Mouse (Mus musculus): ENCODE data around the gene Slc30a9.

Slc30a9 gene

GRCm38 (mm10) chr5:67312522-67312851 is 5.7 kb downstream of the Slc30a9 start:
- DNase-seq (ENCODE audit: low read depth) = no peak

GRCm38 (mm10) chr5:67321656-67322268 is 15.0 kb downstream of the Slc30a9 start:
- DNase-seq (ENCODE audit: low read depth) = no peak

GRCm38 (mm10) chr5:67324032-67324431 is 17.3 kb downstream of the Slc30a9 start:
- DNase-seq (ENCODE audit: low read depth) = no peak

DNA sequence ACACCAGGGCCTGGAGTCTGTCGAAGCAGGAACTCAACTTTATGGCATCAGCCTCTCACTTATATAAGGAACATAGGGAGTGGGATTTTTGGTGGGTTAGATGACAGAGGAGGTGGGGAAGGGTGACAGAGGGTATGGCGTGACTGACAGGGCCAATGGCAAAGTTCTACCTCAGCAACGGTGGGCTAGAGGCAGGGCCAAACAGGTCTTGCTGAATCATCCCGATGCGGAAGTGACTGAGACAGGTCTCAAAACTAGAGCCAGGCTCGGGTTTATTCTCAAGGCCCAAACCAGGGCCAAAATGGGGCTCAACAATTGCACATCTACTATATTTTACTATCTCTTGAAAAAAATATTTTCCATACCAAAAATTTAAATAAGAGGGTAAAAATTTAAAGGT is 34.1 kb downstream of the Slc30a9 start:
- no peak for DNase-seq (ENCODE audit: low read depth)

DNA sequence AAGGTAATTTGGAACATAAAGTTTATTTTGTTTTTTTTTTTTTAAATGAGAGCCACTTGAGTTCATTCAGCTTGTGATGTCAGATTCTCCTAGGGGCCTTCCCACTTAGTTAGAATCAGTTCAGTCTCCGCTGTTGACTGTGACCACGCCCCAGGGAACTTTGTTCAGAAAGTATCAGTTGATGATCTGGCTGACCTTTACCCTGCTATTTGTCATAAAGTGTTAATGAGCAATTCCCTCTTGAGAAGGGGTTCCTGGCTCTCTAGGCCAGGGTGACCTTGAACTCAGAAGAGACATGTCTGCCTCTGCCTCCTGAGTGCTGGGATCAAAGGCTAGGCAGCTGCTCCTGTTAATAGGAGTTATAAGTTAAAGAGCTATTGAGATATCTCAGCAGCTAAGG is 40.3 kb downstream of the Slc30a9 start:
- no peak for DNase-seq (ENCODE audit: low read depth)

GRCm38 (mm10) chr5:67348949-67349348 is 42.2 kb downstream of the Slc30a9 start:
- no peak for DNase-seq (ENCODE audit: low read depth)

DNA sequence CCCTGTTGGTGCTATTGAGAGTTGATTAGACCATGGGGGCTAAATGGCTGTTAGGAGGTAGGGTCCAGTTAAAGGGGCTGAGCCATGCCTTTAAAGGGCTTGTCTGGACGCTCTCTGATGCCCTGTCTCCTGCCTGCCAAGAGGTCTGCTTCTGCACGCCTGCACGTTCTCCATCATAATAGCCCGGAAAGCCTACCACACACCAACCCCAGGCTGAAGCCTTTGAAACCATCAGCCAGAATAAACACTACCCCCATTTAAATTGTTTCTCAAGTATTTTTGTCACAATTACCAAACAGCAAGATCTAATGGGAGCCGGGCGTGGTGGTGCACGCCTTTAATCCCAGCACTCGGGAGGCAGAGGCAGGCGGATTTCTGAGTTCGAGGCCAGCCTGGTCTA is 55.6 kb downstream of the Slc30a9 start:
- DNase-seq (ENCODE audit: low read depth) = no peak

GRCm38 (mm10) chr5:67362931-67363330 is 56.2 kb downstream of the Slc30a9 start:
- no peak for DNase-seq (ENCODE audit: low read depth)

- DNase-seq (ENCODE audit: low read depth) = no peak
Observed at GRCm38 (mm10) chr5:67377044-67377621, 70.4 kb downstream of the Slc30a9 start.

DNA sequence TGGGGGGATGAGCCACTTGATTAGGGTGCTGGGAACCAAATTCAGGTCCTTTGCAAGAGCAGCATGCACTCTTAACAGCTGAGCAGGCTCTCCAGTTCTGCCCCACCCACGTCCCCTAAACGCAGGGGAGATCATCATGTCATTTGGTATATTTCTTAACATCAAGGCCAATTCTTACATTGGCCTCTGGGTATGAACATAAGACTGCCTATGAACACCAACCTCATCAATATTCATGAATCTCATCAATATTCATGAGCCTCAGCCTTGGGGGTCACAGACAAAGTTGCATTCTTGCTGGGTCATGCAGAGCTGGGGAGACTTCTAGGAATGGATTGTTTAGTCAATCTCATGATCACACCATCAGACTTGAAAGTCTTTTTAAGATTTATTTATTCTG is 74.9 kb downstream of the Slc30a9 start:
- DNase-seq (ENCODE audit: low read depth) = no peak

DNA sequence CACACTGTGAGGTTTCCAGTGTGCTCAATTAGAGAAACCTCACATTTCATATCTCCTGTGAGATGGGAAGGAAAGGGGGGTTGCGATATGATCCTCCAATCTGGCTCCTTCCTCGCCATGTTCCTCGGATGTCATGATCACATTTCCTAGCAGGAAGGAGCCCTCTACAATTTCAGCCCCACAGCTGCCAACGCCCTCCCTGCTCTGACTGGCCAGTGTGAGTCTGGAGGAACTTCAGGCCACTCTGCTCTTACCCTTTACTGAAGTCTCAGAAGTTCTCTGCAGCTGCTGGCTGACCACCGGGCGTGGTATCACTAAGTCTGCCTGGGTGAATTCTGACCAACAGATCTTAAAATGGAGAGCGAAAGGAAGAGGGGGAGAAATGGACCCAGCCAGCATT is 75.8 kb downstream of the Slc30a9 start:
- DNase-seq (ENCODE audit: low read depth) = no peak

GRCm38 (mm10) chr5:67393951-67394350 is 87.2 kb downstream of the Slc30a9 start:
- peak; percentile 34 for DNase-seq (ENCODE audit: low read depth)

- DNase-seq (ENCODE audit: low read depth) = no peak
Observed at GRCm38 (mm10) chr5:67395211-67395851, 88.6 kb downstream of the Slc30a9 start.

DNA sequence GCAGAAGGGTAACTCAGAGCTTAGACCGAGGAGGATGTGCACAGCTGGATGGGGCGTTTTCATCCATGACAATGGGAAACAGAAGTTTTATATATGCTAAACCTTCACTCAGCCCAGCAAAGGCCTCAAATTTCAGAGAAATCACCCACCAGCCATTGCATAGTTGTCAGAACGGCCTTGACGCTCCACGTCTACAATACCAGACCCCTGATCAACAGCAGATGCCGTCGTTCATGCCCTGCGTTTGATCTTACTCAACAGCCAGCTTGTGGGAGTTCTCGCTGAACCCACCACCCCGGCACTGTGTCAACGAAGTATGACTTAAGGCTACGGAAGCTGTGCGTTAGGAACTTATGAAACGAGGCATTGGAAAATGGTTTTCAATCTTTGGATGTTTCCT is 90.4 kb downstream of the Slc30a9 start:
- no peak for DNase-seq (ENCODE audit: low read depth)

DNA sequence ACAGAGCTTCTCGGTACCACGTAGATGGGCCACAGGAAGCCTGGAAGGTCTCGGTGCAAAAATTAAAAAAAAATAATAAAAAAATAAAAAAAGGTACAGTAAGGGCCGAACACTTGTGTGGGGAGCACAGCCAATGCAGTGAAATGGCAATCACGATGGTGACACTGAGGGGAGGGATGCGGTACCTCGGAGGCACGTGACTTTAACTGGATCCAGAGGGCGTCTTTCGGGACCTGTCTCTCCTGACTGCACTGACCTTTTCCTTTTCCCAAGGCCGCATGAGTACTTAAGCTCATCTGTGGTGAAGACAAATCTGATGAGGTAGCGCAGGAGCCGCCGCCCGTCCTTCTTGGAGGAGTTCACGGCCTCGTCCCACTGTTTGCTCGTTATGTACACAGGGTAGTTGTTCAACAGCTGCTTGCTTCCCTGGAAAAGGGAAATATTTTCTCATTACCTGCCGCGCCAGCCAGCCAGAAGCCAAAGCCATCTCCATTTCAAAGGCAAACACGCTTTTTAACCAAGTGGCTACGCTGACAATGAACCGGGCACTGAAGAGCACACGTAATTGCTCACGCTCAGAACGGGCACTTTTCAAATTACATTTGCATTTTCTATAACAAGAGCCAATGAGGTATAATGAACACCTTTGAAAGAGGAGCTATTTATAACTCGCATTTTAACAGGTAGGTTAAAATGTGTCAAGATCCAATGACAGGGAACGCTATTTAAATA is 93.3 kb downstream of the Slc30a9 start:
- no peak for DNase-seq (ENCODE audit: low read depth)

- DNase-seq (ENCODE audit: low read depth) = no peak
Observed at GRCm38 (mm10) chr5:67400608-67401480, 94.1 kb downstream of the Slc30a9 start.

- no peak for DNase-seq (ENCODE audit: low read depth)
Observed at GRCm38 (mm10) chr5:67401612-67402011, 94.9 kb downstream of the Slc30a9 start.

DNA sequence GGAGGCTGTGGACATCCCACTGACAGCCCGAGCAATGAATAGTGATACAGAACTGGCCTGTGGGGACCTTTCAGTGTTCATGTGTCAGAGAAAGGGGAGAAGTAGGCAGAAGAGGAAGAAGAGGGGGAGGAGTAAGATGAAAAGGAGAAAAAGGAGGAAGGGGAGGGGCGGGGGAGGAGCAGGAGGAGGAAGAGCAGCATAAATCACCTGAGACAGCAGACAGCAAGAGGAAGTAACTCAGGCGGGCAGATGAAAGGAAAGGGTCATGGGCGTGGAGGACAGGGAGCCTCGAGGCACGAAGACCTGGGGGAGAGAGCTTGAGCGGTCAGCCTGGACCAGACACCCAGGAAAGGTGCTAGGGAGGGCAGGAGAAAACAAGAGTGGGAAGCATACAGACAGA is 97.6 kb downstream of the Slc30a9 start:
- DNase-seq (ENCODE audit: low read depth) = no peak

GRCm38 (mm10) chr5:67404919-67405318 is 98.2 kb downstream of the Slc30a9 start:
- DNase-seq (ENCODE audit: low read depth) = no peak

Measured in c-Kit-positive CD71-negative TER-119-negative erythroid progenitor cells, embryonic 14.5 days (primary cell).